Mouse (Mus musculus) liver, postnatal 0 days (tissue): ENCODE data around the gene Stk24.

Experiments
- CTCF ChIP-seq: sonication (generic); IDR thresholded peaks from 2 replicates; pipeline ENCODE4 v1.5.1; 2016; ENCODE audit warnings: antibody characterized with exemption, low read depth
- EP300 ChIP-seq: IDR thresholded peaks from 2 replicates; pipeline ENCODE4 v1.6.1; 2016; ENCODE audit warnings: antibody characterized with exemption, low read depth, mild to moderate bottlenecking

- no peak for TF ChIP-seq CTCF
- TF ChIP-seq EP300, result no peak
These were observed 87.4 kb downstream of the Stk24 start for GRCm38 (mm10) chr14:121292391-121292790.
